Mouse (Mus musculus): Measurements from ENCODE around the gene Zfp605. TPM values are rescaled to one million over a fixed set of nuclear protein-coding genes. Genes with fewer than 3 reads are reported as not detected.
A peak's percentile ranks its signal among the peaks of the same experiment; 100 is the strongest.
"Not testable (repeated sequence)": the region's sequence is repeated elsewhere in the genome, so short reads cannot be mapped to it uniquely, and the experiment has no call there.

The Zfp605 gene
- 20.1 and 21.1 TPM in 2 replicates for polyA plus RNA-seq (2015; fragmentation: Nextera tagmentation; extraction: Ambion mirVana)

DNA sequence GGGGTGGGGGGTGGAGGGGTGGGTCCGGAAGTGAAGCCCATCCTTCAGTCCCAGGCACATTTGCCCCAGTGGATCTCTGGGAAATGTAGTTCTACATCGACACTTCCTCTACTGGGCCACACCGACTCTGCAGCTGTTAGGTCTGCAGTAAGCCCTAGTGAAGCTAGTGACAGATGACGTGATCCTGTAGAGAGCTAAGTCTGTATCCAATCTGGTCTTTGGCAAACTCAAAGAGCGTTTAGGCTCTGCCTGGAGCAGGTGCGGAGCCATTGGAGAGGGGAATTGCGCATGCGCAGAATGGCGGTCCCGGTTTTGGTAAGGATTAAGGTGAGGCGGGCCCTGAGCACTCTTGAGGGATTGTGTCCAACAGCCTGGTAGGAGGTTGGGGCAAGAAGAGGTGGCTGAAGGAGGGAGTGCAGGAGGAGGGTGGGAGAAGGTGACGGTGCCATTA, at the start of gene Zfp605:
Gene Zfp605 (plus strand): TSS at position 102 of the 451 bp plus-strand sequence.
- under 1% methylated on average over 12 of the region's 12 CpGs for WGBS

GRCm38 (mm10) chr5:110072413-110072812, 37.5 kb upstream of the Zfp605 start, which contains the start of gene Gm17655:
Gene Gm17655, minus strand, starts transcription at chr5:110072513.
- WGBS, result 78% methylated on average over 2 of the region's 2 CpGs
- H3K4me1 ChIP-seq (replicated peaks; ENCODE audit: control insufficient read depth, insufficient read depth, low read length); H3K27me3 ChIP-seq (replicated peaks; ENCODE audit: control insufficient read depth, insufficient read depth, low read length); H3K4me2 ChIP-seq (ENCODE audit: low read length); H3K9ac ChIP-seq (replicated peaks; ENCODE audit: low read depth, low read length); H3K4me3 ChIP-seq (replicated peaks; ENCODE audit: low read length); H3K36me3 ChIP-seq (ENCODE audit: control insufficient read depth, insufficient read depth); H3K27ac ChIP-seq (ENCODE audit: low read length); ATAC-seq: not testable (repeated sequence)
- peaks cover 13% of the 10 kb centered on the region for H3K9me3 ChIP-seq (ENCODE audit: control insufficient read depth, low read length)

More for the DNA sequence above, at the start of gene Zfp605:
- Histone ChIP-seq H3K27ac (ENCODE audit: low read length) (peak within 1 kb of the TSS; percentile 94), H3K4me2 (ENCODE audit: low read length) (peak within 1 kb of the TSS; percentile 76), H3K9me3 (ENCODE audit: control insufficient read depth, low read length) (0 out of 2 replicates have a peak, but pooled peaks cover 1% of the 10 kb centered on the region), H3K9ac (replicated peaks; ENCODE audit: low read depth, low read length) (peak within 1 kb of the TSS; percentile 75), H3K27me3 (replicated peaks; ENCODE audit: control insufficient read depth, insufficient read depth, low read length) (no peaks in the 10 kb centered on the region), H3K4me3 (replicated peaks; ENCODE audit: low read length) (peak within 1 kb of the TSS; percentile 81), H3K36me3 (ENCODE audit: control insufficient read depth, insufficient read depth) (peaks cover 27% of the 10 kb centered on the region), H3K4me1 (replicated peaks; ENCODE audit: control insufficient read depth, insufficient read depth, low read length) (peaks cover 15% of the 10 kb centered on the region)
- ATAC-seq, result peak; percentile 76

DNA sequence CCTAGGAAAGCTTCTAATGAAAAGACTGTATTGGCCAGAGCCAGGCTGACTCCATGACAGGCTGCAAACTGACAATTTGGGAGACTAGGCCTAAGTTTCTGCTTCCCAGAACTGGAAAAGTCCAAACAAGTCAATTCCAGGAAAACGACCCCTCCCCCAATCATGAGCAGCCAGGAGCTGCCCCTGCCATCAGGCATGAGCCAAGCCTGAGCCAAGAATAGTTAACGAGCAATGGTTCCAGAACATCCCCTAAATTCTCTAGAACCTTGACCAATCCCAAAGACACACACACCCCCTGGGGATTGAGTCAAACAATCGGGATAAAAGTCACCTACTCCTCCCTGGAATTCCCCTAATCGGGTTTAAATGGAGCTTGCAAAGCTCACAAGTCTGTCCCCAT, 26.9 kb upstream of the Zfp605 start:
- 81% methylated on average over 4 of the region's 4 CpGs for WGBS

GRCm38 (mm10) chr5:110086161-110086866, 23.6 kb upstream of the Zfp605 start:
- no peak overlapping the region for H3K9ac ChIP-seq (replicated peaks; ENCODE audit: low read depth, low read length)
- H3K27ac ChIP-seq (ENCODE audit: low read length), result no peak overlapping the region
- no peaks in the 10 kb centered on the region for H3K36me3 ChIP-seq (ENCODE audit: control insufficient read depth, insufficient read depth)
- ATAC-seq, result no peak
- no peaks in the 10 kb centered on the region for H3K4me1 ChIP-seq (replicated peaks; ENCODE audit: control insufficient read depth, insufficient read depth, low read length)
- no peak overlapping the region for H3K4me2 ChIP-seq (ENCODE audit: low read length)
- no peak overlapping the region for H3K4me3 ChIP-seq (replicated peaks; ENCODE audit: low read length)
- WGBS, result 41% methylated on average over 14 of the region's 14 CpGs
- peaks cover 4% of the 10 kb centered on the region; the same call in 1 of the 2 replicates for H3K9me3 ChIP-seq (ENCODE audit: control insufficient read depth, low read length)
- no peaks in the 10 kb centered on the region for H3K27me3 ChIP-seq (replicated peaks; ENCODE audit: control insufficient read depth, insufficient read depth, low read length)

More for the DNA sequence above, 26.9 kb upstream of the Zfp605 start:
- Histone ChIP-seq H3K9ac (replicated peaks; ENCODE audit: low read depth, low read length) (no peak overlapping the region), H3K27me3 (replicated peaks; ENCODE audit: control insufficient read depth, insufficient read depth, low read length) (no peaks in the 10 kb centered on the region), H3K4me3 (replicated peaks; ENCODE audit: low read length) (no peak overlapping the region), H3K4me1 (replicated peaks; ENCODE audit: control insufficient read depth, insufficient read depth, low read length) (no peaks in the 10 kb centered on the region), H3K9me3 (ENCODE audit: control insufficient read depth, low read length) (peaks cover 10% of the 10 kb centered on the region), H3K4me2 (ENCODE audit: low read length) (no peak overlapping the region), H3K27ac (ENCODE audit: low read length) (no peak overlapping the region), H3K36me3 (ENCODE audit: control insufficient read depth, insufficient read depth) (no peaks in the 10 kb centered on the region)
- no peak for ATAC-seq

GRCm38 (mm10) chr5:110091546-110091945, 18.3 kb upstream of the Zfp605 start:
- Histone ChIP-seq H3K9ac (replicated peaks; ENCODE audit: low read depth, low read length) (no peak overlapping the region), H3K4me3 (replicated peaks; ENCODE audit: low read length) (no peak overlapping the region), H3K9me3 (ENCODE audit: control insufficient read depth, low read length) (no peaks in the 10 kb centered on the region), H3K36me3 (ENCODE audit: control insufficient read depth, insufficient read depth) (no peaks in the 10 kb centered on the region), H3K27ac (ENCODE audit: low read length) (no peak overlapping the region), H3K4me1 (replicated peaks; ENCODE audit: control insufficient read depth, insufficient read depth, low read length) (peaks cover 7% of the 10 kb centered on the region), H3K4me2 (ENCODE audit: low read length) (no peak overlapping the region), H3K27me3 (replicated peaks; ENCODE audit: control insufficient read depth, insufficient read depth, low read length) (no peaks in the 10 kb centered on the region)
- no peak for ATAC-seq
- 62% methylated on average over 2 of the region's 2 CpGs for WGBS

GRCm38 (mm10) chr5:110094030-110094846, 15.7 kb upstream of the Zfp605 start, which contains the start of gene Gm35315:
Gene Gm35315, minus strand, starts transcription at chr5:110094420.
- H3K4me1 ChIP-seq (replicated peaks; ENCODE audit: control insufficient read depth, insufficient read depth, low read length), result peaks cover 7% of the 10 kb centered on the region
- peak within 1 kb of the TSS; percentile 52 for H3K4me3 ChIP-seq (replicated peaks; ENCODE audit: low read length)
- H3K27me3 ChIP-seq (replicated peaks; ENCODE audit: control insufficient read depth, insufficient read depth, low read length), result no peaks in the 10 kb centered on the region
- no peaks in the 10 kb centered on the region for H3K9me3 ChIP-seq (ENCODE audit: control insufficient read depth, low read length)
- peak; percentile 98 for ATAC-seq
- WGBS, result under 1% methylated on average over 24 of the region's 25 CpGs
- H3K4me2 ChIP-seq (ENCODE audit: low read length), result peak within 1 kb of the TSS; percentile 58
- H3K36me3 ChIP-seq (ENCODE audit: control insufficient read depth, insufficient read depth), result no peaks in the 10 kb centered on the region
- peak within 1 kb of the TSS; percentile 57 for H3K9ac ChIP-seq (replicated peaks; ENCODE audit: low read depth, low read length)
- no peak within 1 kb of the TSS for H3K27ac ChIP-seq (ENCODE audit: low read length)

- WGBS, result 1% methylated on average over 4 of the region's 4 CpGs
- peaks cover 7% of the 10 kb centered on the region for H3K4me1 ChIP-seq (replicated peaks; ENCODE audit: control insufficient read depth, insufficient read depth, low read length)
- peak; percentile 9; the same call in 1 of the 2 replicates for ATAC-seq
- peak overlapping the region; percentile 58 for H3K4me2 ChIP-seq (ENCODE audit: low read length)
- peak overlapping the region; percentile 57 for H3K9ac ChIP-seq (replicated peaks; ENCODE audit: low read depth, low read length)
- no peaks in the 10 kb centered on the region for H3K27me3 ChIP-seq (replicated peaks; ENCODE audit: control insufficient read depth, insufficient read depth, low read length)
- H3K4me3 ChIP-seq (replicated peaks; ENCODE audit: low read length), result peak overlapping the region; percentile 52
- H3K36me3 ChIP-seq (ENCODE audit: control insufficient read depth, insufficient read depth), result no peaks in the 10 kb centered on the region
- no peak overlapping the region for H3K27ac ChIP-seq (ENCODE audit: low read length)
- H3K9me3 ChIP-seq (ENCODE audit: control insufficient read depth, low read length), result no peaks in the 10 kb centered on the region
These were observed 15.1 kb upstream of the Zfp605 start for GRCm38 (mm10) chr5:110094847-110095213.

- Histone ChIP-seq H3K36me3 (ENCODE audit: control insufficient read depth, insufficient read depth) (peaks cover 14% of the 10 kb centered on the region), H3K4me3 (replicated peaks; ENCODE audit: low read length) (no peak overlapping the region), H3K4me1 (replicated peaks; ENCODE audit: control insufficient read depth, insufficient read depth, low read length) (peaks cover 22% of the 10 kb centered on the region), H3K27ac (ENCODE audit: low read length) (no peak overlapping the region), H3K9ac (replicated peaks; ENCODE audit: low read depth, low read length) (no peak overlapping the region), H3K9me3 (ENCODE audit: control insufficient read depth, low read length) (no peaks in the 10 kb centered on the region), H3K4me2 (ENCODE audit: low read length) (no peak overlapping the region), H3K27me3 (replicated peaks; ENCODE audit: control insufficient read depth, insufficient read depth, low read length) (no peaks in the 10 kb centered on the region)
- ATAC-seq, result no peak
- WGBS, result 29% methylated on average over 1 of the region's 1 CpGs
These were observed 10.9 kb upstream of the Zfp605 start for GRCm38 (mm10) chr5:110098991-110099477.
